Mouse (Mus musculus) neural tube, embryonic 14.5 days (tissue): ENCODE data around the gene Zcchc4. TPM values are rescaled to one million over a fixed set of nuclear protein-coding genes. Genes with fewer than 3 reads are reported as not detected.
A peak's percentile ranks its signal among the peaks of the same experiment; 100 is the strongest.

Source experiments
- ATAC-seq: fragments of 200-750 bp; cut with Nextera tagmentation; 2 replicates; pipeline ENCODE4 v1.8.0; 2017; ENCODE audit warnings: low read depth, mild to moderate bottlenecking, moderate TSS enrichment, moderate library complexity
- H3K27ac ChIP-seq: fragments of 300-500 bp; sonication (generic); 2 replicates; pipeline ENCODE4 v1.5.1; 2014; ENCODE audit warnings: low read depth, mild to moderate bottlenecking, control low read depth, low read length, moderate library complexity, mixed read lengths
- H3K27me3 ChIP-seq: fragments of 300-500 bp; sonication (generic); 2 replicates; pipeline ENCODE4 v1.6.1; 2014; ENCODE audit warnings: low read length; ENCODE audit not compliant: control insufficient read depth, insufficient read depth
- H3K36me3 ChIP-seq: fragments of 300-500 bp; sonication (generic); 2 replicates; pipeline ENCODE4 v1.6.1; 2014; ENCODE audit warnings: low read length, mixed read lengths; ENCODE audit not compliant: control insufficient read depth, insufficient read depth
- H3K4me1 ChIP-seq: fragments of 300-500 bp; sonication (generic); 2 replicates; pipeline ENCODE4 v1.6.1; 2014; ENCODE audit warnings: low read length; ENCODE audit not compliant: control insufficient read depth, insufficient read depth
- H3K4me2 ChIP-seq: fragments of 300-500 bp; sonication (generic); 2 replicates; pipeline ENCODE4 v1.6.1; 2014; ENCODE audit warnings: mild to moderate bottlenecking, low read depth, low read length, control low read depth
- H3K4me3 ChIP-seq: fragments of 300-500 bp; sonication (generic); 2 replicates; pipeline ENCODE4 v1.5.1; 2014; ENCODE audit warnings: low read depth, low read length, control low read depth, mixed read lengths
- H3K9ac ChIP-seq: fragments of 300-500 bp; sonication (generic); replicated peaks from 2 replicates; pipeline ENCODE4 v1.6.1; 2014; ENCODE audit warnings: low read depth, mild to moderate bottlenecking, control low read depth, low read length, mixed read lengths
- H3K9me3 ChIP-seq: fragments of 300-500 bp; sonication (generic); 2 replicates; pipeline ENCODE4 v1.6.1; 2016; ENCODE audit warnings: low read length; ENCODE audit not compliant: control insufficient read depth
- WGBS: fragments of 180-500 bp; shearing (Covaris S2); extraction: QIAGEN DNeasy Blood & Tissue Kit; methylation state at CpG from one replicate; pipeline ENCODE4 v1.1.7; 2014; 5-methylcytosine and 5-hydroxymethylcytosine counted together
- polyA plus RNA-seq: library from polyadenylated mRNA; unstranded; fragments of >200 nt; fragmentation: Nextera tagmentation; extraction: Ambion mirVana; gene quantifications from 2 replicates; pipeline ENCODE4 v1.2.1, GENCODE M21; 2014

Zcchc4 gene
- polyA plus RNA-seq, 1 experiment from 2014 or later, result 11.7 TPM

GRCm38 (mm10) chr5:52783957-52784356, 8.7 kb downstream of the Zcchc4 start:
- Histone ChIP-seq H3K9ac (no peak overlapping the region), H3K27ac (no peak overlapping the region), H3K4me3 (peak overlapping the region; percentile 71; the same call in 1 of the 2 replicates), H3K9me3 (no peaks in the 10 kb centered on the region), H3K4me2 (peak overlapping the region; percentile 66; the same call in 1 of the 2 replicates), H3K4me1 (no peaks in the 10 kb centered on the region), H3K27me3 (no peaks in the 10 kb centered on the region), H3K36me3 (no peaks in the 10 kb centered on the region)
- no peak for ATAC-seq
- WGBS, result 77% methylated on average over 2 of the region's 2 CpGs

- H3K27ac ChIP-seq, result no peak overlapping the region
- H3K4me1 ChIP-seq, result no peaks in the 10 kb centered on the region
- no peak overlapping the region for H3K4me3 ChIP-seq
- H3K9me3 ChIP-seq, result no peaks in the 10 kb centered on the region
- no peaks in the 10 kb centered on the region for H3K27me3 ChIP-seq
- WGBS, result 89% methylated on average over 7 of the region's 7 CpGs
- H3K9ac ChIP-seq, result no peak overlapping the region
- H3K36me3 ChIP-seq, result no peaks in the 10 kb centered on the region
- H3K4me2 ChIP-seq, result no peak overlapping the region
- no peak for ATAC-seq
Measured at GRCm38 (mm10) chr5:52786556-52787322, 11.5 kb downstream of the Zcchc4 start.

GRCm38 (mm10) chr5:52793230-52793629, 18.0 kb downstream of the Zcchc4 start:
- no peak overlapping the region for H3K9ac ChIP-seq
- H3K4me2 ChIP-seq, result no peak overlapping the region
- no peaks in the 10 kb centered on the region for H3K27me3 ChIP-seq
- H3K9me3 ChIP-seq, result no peaks in the 10 kb centered on the region
- H3K27ac ChIP-seq, result no peak overlapping the region
- no peak for ATAC-seq
- 95% methylated on average over 9 of the region's 9 CpGs for WGBS
- H3K4me1 ChIP-seq, result no peaks in the 10 kb centered on the region
- H3K36me3 ChIP-seq, result peaks cover 16% of the 10 kb centered on the region; the same call in 1 of the 2 replicates
- H3K4me3 ChIP-seq, result no peak overlapping the region

DNA sequence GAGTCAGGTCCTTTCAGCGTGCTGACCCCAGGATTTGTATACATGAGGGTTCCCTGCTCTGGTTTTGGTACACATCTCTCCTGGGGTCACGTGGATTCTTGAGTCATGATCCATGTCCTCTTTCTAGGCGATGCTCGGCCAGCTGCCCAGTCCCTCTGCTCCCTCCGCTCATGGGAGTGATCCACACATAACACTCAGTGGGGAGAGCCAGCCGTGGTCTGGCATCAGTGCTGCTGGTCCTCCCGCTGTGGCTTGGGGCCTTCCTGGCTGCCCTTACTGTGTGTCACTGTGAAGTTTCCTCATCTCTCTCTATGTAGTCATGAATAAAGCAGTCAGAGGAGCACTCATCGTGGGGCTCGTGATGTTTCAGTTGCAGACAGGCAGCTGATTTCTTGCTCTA, 18.9 kb downstream of the Zcchc4 start:
- no peak for ATAC-seq
- H3K36me3 ChIP-seq, result peaks cover 17% of the 10 kb centered on the region; the same call in 1 of the 2 replicates
- 95% methylated on average over 9 of the region's 9 CpGs for WGBS

GRCm38 (mm10) chr5:52799274-52799985, 24.2 kb downstream of the Zcchc4 start:
- peaks cover 17% of the 10 kb centered on the region; the same call in 1 of the 2 replicates for H3K36me3 ChIP-seq
- H3K4me1 ChIP-seq, result no peaks in the 10 kb centered on the region
- 94% methylated on average over 12 of the region's 12 CpGs for WGBS
- no peak overlapping the region for H3K4me3 ChIP-seq
- no peak overlapping the region for H3K9ac ChIP-seq
- no peak overlapping the region for H3K27ac ChIP-seq
- no peaks in the 10 kb centered on the region for H3K27me3 ChIP-seq
- H3K4me2 ChIP-seq, result no peak overlapping the region
- H3K9me3 ChIP-seq, result no peaks in the 10 kb centered on the region
- no peak for ATAC-seq

More for the DNA sequence above, 18.9 kb downstream of the Zcchc4 start:
- Histone ChIP-seq H3K4me1 (no peaks in the 10 kb centered on the region), H3K9me3 (no peaks in the 10 kb centered on the region), H3K27me3 (no peaks in the 10 kb centered on the region), H3K27ac (no peak overlapping the region), H3K9ac (no peak overlapping the region), H3K4me3 (no peak overlapping the region), H3K4me2 (no peak overlapping the region)

DNA sequence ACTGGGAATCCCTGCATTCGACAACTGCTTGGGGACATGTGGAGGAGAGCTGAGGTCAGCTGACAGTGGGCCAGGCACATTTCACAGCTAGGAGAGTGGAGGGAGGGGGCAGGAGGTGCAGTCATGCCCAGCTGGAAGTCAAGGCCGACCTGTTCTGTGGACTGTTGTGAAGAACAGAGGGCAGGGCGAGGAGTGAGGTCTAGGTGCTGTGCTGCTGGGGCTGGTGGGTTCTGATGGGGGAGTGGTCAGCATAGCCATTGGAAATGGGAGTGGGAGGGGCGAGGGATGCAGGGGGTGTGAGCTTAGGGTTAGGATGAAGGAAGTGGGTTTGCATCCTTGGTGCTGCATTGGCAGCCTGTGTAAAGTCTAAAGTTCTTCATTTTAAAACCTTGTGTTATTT, 30.6 kb downstream of the Zcchc4 start:
- H3K27me3 ChIP-seq, result no peaks in the 10 kb centered on the region
- no peak overlapping the region for H3K27ac ChIP-seq
- no peaks in the 10 kb centered on the region for H3K4me1 ChIP-seq
- no peak for ATAC-seq
- no peak overlapping the region for H3K4me3 ChIP-seq
- H3K36me3 ChIP-seq, result no peaks in the 10 kb centered on the region
- 82% methylated on average over 4 of the region's 4 CpGs for WGBS
- H3K9me3 ChIP-seq, result no peaks in the 10 kb centered on the region
- no peak overlapping the region for H3K9ac ChIP-seq
- H3K4me2 ChIP-seq, result no peak overlapping the region

DNA sequence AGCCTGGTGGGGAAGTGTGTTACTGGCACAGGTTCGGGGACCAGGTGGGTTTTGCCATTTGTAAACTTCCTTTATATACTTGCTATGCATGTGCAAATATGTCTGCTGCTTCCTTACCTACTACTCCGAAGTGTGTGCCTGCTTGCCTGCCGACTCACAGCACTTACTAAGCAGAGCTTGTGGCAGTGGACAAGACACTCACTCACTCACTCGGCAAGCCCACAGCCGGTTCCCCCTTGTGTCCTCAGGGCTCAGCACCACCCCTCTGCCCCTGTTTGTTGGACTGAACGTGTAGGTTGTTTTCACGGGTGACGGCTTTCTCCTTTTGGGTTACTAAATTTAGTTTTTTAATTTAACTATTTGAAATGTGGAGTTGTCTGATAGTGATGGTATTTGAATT, 31.1 kb downstream of the Zcchc4 start:
- ATAC-seq, result no peak
- H3K27me3 ChIP-seq, result no peaks in the 10 kb centered on the region
- WGBS, result 87% methylated on average over 8 of the region's 8 CpGs
- no peaks in the 10 kb centered on the region for H3K36me3 ChIP-seq
- no peak overlapping the region for H3K9ac ChIP-seq
- H3K4me2 ChIP-seq, result no peak overlapping the region
- no peak overlapping the region for H3K4me3 ChIP-seq
- H3K27ac ChIP-seq, result no peak overlapping the region
- no peaks in the 10 kb centered on the region for H3K4me1 ChIP-seq
- H3K9me3 ChIP-seq, result no peaks in the 10 kb centered on the region

DNA sequence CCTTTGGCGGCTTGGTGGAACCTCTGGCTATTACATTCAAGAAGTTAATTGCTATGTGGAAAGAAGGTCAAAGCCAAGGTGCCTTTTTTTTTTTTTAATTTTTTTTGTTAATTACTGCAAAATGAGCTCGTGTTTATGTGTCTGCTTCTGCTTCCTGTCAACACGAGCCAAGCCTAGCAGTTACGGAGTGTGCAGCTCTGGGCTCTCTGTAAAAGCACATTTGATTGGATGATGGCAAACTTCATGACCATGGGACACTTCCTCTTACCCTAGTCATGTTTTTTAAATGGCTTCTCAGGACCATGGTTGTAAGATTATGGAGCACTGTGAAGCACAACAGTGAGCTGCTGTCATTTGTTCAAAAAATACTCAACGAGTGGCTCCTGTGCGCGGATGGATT, 31.8 kb downstream of the Zcchc4 start:
- no peak overlapping the region for H3K27ac ChIP-seq
- H3K9ac ChIP-seq, result no peak overlapping the region
- WGBS, result 95% methylated on average over 7 of the region's 7 CpGs
- H3K4me2 ChIP-seq, result no peak overlapping the region
- H3K4me1 ChIP-seq, result no peaks in the 10 kb centered on the region
- H3K36me3 ChIP-seq, result no peaks in the 10 kb centered on the region
- H3K27me3 ChIP-seq, result no peaks in the 10 kb centered on the region
- no peaks in the 10 kb centered on the region for H3K9me3 ChIP-seq
- ATAC-seq, result no peak
- no peak overlapping the region for H3K4me3 ChIP-seq

- H3K27ac ChIP-seq, result no peak overlapping the region
- H3K36me3 ChIP-seq, result no peaks in the 10 kb centered on the region
- ATAC-seq, result no peak
- 94% methylated on average over 6 of the region's 6 CpGs for WGBS
- H3K4me3 ChIP-seq, result no peak overlapping the region
- H3K9me3 ChIP-seq, result no peaks in the 10 kb centered on the region
- no peak overlapping the region for H3K9ac ChIP-seq
- no peaks in the 10 kb centered on the region for H3K4me1 ChIP-seq
- H3K27me3 ChIP-seq, result no peaks in the 10 kb centered on the region
- no peak overlapping the region for H3K4me2 ChIP-seq
Measured at GRCm38 (mm10) chr5:52810446-52810845, 35.2 kb downstream of the Zcchc4 start.
